In the genomic region with DNA sequence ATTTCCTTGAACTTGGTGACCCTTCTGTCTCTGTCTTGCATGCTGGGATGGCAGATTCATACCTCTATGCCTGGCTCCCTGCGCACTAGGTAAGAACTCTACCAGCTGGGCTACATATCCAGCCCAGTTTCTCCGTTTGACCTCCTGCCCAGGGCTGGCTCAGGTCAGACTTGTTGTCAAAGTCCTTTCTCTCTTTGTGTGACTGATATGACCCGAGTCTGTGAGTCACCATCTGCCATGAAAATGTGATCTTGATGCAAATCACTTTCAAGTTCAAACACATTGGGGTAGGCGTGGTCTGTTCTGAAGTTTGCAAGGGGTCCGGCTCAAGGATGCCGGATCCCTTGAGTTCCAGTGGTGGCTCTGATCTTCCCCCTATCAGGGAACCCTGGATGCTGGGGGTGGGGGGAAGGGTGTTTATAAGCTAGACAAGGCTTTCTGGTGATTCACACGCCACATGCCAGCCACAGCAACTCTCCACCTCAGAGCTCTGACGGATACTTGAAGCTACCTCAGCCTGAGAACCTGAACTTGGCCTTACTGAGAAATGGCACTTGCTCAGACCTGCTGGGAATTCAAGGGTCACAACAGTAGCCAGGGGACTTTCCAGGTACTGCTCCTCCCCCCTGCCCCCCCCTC, we compare ENCODE assay signal across 41 mouse cellular contexts. TPM values are rescaled to one million over a fixed set of nuclear protein-coding genes. Genes with fewer than 3 reads are reported as not detected.
A peak's percentile ranks its signal among the peaks of the same experiment; 100 is the strongest.
DNase-seq lines count a peak whose midpoint lies in the region; ATAC-seq and TF ChIP-seq lines count a peak whose summit lies in the region.
"Had no signal": no experiment of that assay in that cellular context is flagged by ENCODE, and none has a peak within 500 bp of the region (broad histone marks: within the 10 kb centered on the region; RNA-seq: fewer than 3 reads in every experiment).

No protein-coding gene starts in this region.

- H3K4me1 ChIP-seq in liver, adult 2 months (ENCODE audit: control insufficient read depth, insufficient read depth, low read length), result peaks cover under 1% of the 10 kb centered on the region; the same call in 1 of the 2 replicates
- H3K4me1 ChIP-seq in liver, embryonic 12.5 days, result peaks cover 52% of the 10 kb centered on the region
- H3K4me1 ChIP-seq in kidney, embryonic 16.5 days (ENCODE audit: insufficient read depth, low read length), result peaks cover 22% of the 10 kb centered on the region
- H3K4me1 ChIP-seq: midbrain, embryonic 15.5 days had no signal

- DNase-seq in adrenal gland, adult (ENCODE audit: inconsistent age in 2 of 2, low spot score in 1 of 2), result peak; percentile 36 to 84
- DNase-seq in adrenal gland, postnatal 4 days (ENCODE audit: low spot score in 2 of 2), result no peak
- peak; percentile 63 for DNase-seq in liver, adult 2 months (ENCODE audit: extremely low read depth, low read depth, low spot score)
- DNase-seq in urinary bladder, postnatal 36 days (ENCODE audit: low spot score in 2 of 2), result peak; percentile 30 to 42
- DNase-seq in urinary bladder, adult 2 months (ENCODE audit: low spot score), result no peak
- no peak for DNase-seq in layer of hippocampus, adult 11-12 months (ENCODE audit: low spot score)
- DNase-seq: cerebellum, adult 18-20 months; cerebellum, postnatal 14 days; gastrocnemius, adult 2 months; gastrocnemius, postnatal 36 days; heart, adult 18-20 months; heart, postnatal 36 days; kidney, adult 9 months; kidney, postnatal 14 days; left cerebral cortex, postnatal 4 days; lung, adult 2 months; lung, postnatal 10 days; retina, postnatal 1 day; right cerebral cortex, postnatal 14 days; thymus, postnatal 4 days had no signal

- no peak overlapping the region for H3K4me2 ChIP-seq in liver, embryonic 12.5 days
- no peak overlapping the region for H3K4me2 ChIP-seq in kidney, embryonic 16.5 days (replicated peaks; ENCODE audit: low read depth, low read length)
- H3K4me2 ChIP-seq: heart, embryonic 11.5 days; hindbrain, embryonic 12.5 days; midbrain, embryonic 15.5 days; neural tube, embryonic 15.5 days had no signal

- H3K9ac ChIP-seq in liver, adult 2 months (ENCODE audit: low read depth, low read length), result no peak overlapping the region
- no peak overlapping the region for H3K9ac ChIP-seq in liver, embryonic 12.5 days
- no peak overlapping the region for H3K9ac ChIP-seq in kidney, embryonic 16.5 days (replicated peaks; ENCODE audit: low read length)
- H3K9ac ChIP-seq: hindbrain, embryonic 12.5 days; liver, embryonic 14.5 days; midbrain, embryonic 15.5 days; neural tube, embryonic 15.5 days had no signal

- H3K27ac ChIP-seq in liver, adult 2 months (replicated peaks; ENCODE audit: insufficient read depth, low read depth, low read length), result no peak overlapping the region
- H3K27ac ChIP-seq in liver, embryonic 12.5 days, result no peak overlapping the region
- no peak overlapping the region for H3K27ac ChIP-seq in kidney, embryonic 16.5 days (ENCODE audit: low read length)
- H3K27ac ChIP-seq: gastrocnemius, adult 2 months; hindbrain, embryonic 12.5 days; hindbrain, postnatal 0 days; layer of hippocampus, adult 2 months; left cerebral cortex, adult 2 months; liver, embryonic 14.5 days; macrophage; midbrain, embryonic 15.5 days; neural tube, embryonic 15.5 days had no signal

- no peaks in the 10 kb centered on the region for H3K79me2 ChIP-seq in liver, adult 2 months (ENCODE audit: control insufficient read depth, insufficient read depth, low read length)

- no peaks in the 10 kb centered on the region for H3K27me3 ChIP-seq in liver, adult 2 months (ENCODE audit: control insufficient read depth, insufficient read depth, low read length)
- H3K27me3 ChIP-seq in liver, embryonic 12.5 days (replicated peaks), result 0 out of 2 replicates have a peak, but pooled peaks cover 13% of the 10 kb centered on the region
- no peaks in the 10 kb centered on the region for H3K27me3 ChIP-seq in kidney, embryonic 16.5 days (ENCODE audit: insufficient read depth, low read length)
- H3K27me3 ChIP-seq: hindbrain, embryonic 12.5 days; midbrain, embryonic 15.5 days; neural tube, embryonic 15.5 days had no signal

- no peak for TF ChIP-seq CTCF in liver, adult 2 months (IDR thresholded peaks at IDR 0.05; ENCODE audit: low read depth, low read length)

- 77% methylated on average over 8 of the region's 8 CpGs for WGBS in liver, adult 2 months
- 72% methylated on average over 8 of the region's 8 CpGs for WGBS in liver, embryonic 12.5 days (ENCODE audit: insufficient replicate concordance)
- WGBS in kidney, embryonic 16.5 days, result 82% methylated on average over 8 of the region's 8 CpGs

- ATAC-seq in liver, embryonic 12.5 days, result no peak
- no peak for ATAC-seq in kidney, embryonic 16.5 days (ENCODE audit: low FRiP score, low TSS enrichment)
- ATAC-seq: forebrain, embryonic 16.5 days; hindbrain, postnatal 0 days; intestine, embryonic 16.5 days; midbrain, embryonic 15.5 days had no signal

- TF ChIP-seq POLR2A in liver, adult 2 months (IDR thresholded peaks at IDR 0.05; ENCODE audit: extremely low read depth, insufficient read depth, low read length), result no peak

- no peak overlapping the region for H3K4me3 ChIP-seq in liver, adult 2 months (ENCODE audit: insufficient read depth, low read depth, low read length)
- no peak overlapping the region for H3K4me3 ChIP-seq in liver, embryonic 12.5 days
- H3K4me3 ChIP-seq in kidney, embryonic 16.5 days (ENCODE audit: low read length), result no peak overlapping the region
- H3K4me3 ChIP-seq: erythroblast, embryonic 14.5 days; gastrocnemius, adult 2 months; hindbrain, embryonic 12.5 days; layer of hippocampus, adult 2 months; left cerebral cortex, adult 2 months; midbrain, embryonic 15.5 days; neural tube, embryonic 15.5 days had no signal

- no peaks in the 10 kb centered on the region for H3K9me3 ChIP-seq in liver, embryonic 12.5 days (replicated peaks)
- H3K9me3 ChIP-seq in kidney, embryonic 16.5 days (ENCODE audit: low read length), result no peaks in the 10 kb centered on the region
- H3K9me3 ChIP-seq: midbrain, embryonic 15.5 days; neural tube, embryonic 15.5 days had no signal

- no peaks in the 10 kb centered on the region for H3K36me3 ChIP-seq in liver, adult 2 months (ENCODE audit: control insufficient read depth, insufficient read depth, low read length)
- no peaks in the 10 kb centered on the region for H3K36me3 ChIP-seq in liver, embryonic 12.5 days
- no peaks in the 10 kb centered on the region for H3K36me3 ChIP-seq in kidney, embryonic 16.5 days (ENCODE audit: insufficient read depth, low read length)
- H3K36me3 ChIP-seq: hindbrain, embryonic 12.5 days; midbrain, embryonic 15.5 days; neural tube, embryonic 15.5 days had no signal

RNA-seq across cellular contexts. Expression of a gene that starts 10.0 kb away (rescaled TPM):
- total RNA-seq in adrenal gland, postnatal 4 days (2021), result under 1 TPM; 0.11 TPM
- total RNA-seq in liver, adult 2 months (2014; rRNA removed), result 0.09 and 0.47 TPM in 2 replicates
- polyA plus RNA-seq in liver, adult 2 months (2012; rRNA removed), result 0.10 and 0.11 TPM in 2 replicates
- polyA plus RNA-seq in liver, embryonic 12.5 days (2016; fragmentation: Nextera tagmentation; extraction: Ambion mirVana), result 0.17 and 0.25 TPM in 2 replicates
- 0.14 and 0.29 TPM in 2 replicates for polyA plus RNA-seq in urinary bladder, adult 2 months (2012; rRNA removed)
- 0.17 and 0.63 TPM in 2 replicates for polyA plus RNA-seq in kidney, embryonic 16.5 days (2015; fragmentation: Nextera tagmentation; extraction: Ambion mirVana)
- total RNA-seq: gastrocnemius, postnatal 36 days; heart, postnatal 36 days had no signal
- polyA plus RNA-seq: erythroblast, embryonic 14.5 days; heart, embryonic 11.5 days had no signal

RNA-seq across cellular contexts. Expression of a gene that starts 18.6 kb away (rescaled TPM):
- total RNA-seq in adrenal gland, postnatal 4 days (2021), result under 1 TPM; 0.59 to 0.67 TPM
- not detected in 2 replicates for total RNA-seq in liver, adult 2 months (2014; rRNA removed)
- polyA plus RNA-seq in liver, adult 2 months (2012; rRNA removed), result not detected in 2 replicates
- polyA plus RNA-seq in liver, embryonic 12.5 days (2016; fragmentation: Nextera tagmentation; extraction: Ambion mirVana), result 0.51 and 0.73 TPM in 2 replicates
- polyA plus RNA-seq in urinary bladder, adult 2 months (2012; rRNA removed), result not detected in 2 replicates
- polyA plus RNA-seq in kidney, embryonic 16.5 days (2015; fragmentation: Nextera tagmentation; extraction: Ambion mirVana), result 0.21 and 0.28 TPM in 2 replicates
- total RNA-seq: gastrocnemius, adult 2 months; gastrocnemius, postnatal 36 days; heart, adult 18-20 months; hindbrain, postnatal 0 days; layer of hippocampus, adult 2 months; layer of hippocampus, postnatal 14 days; left cerebral cortex, adult 2 months; left cerebral cortex, postnatal 4 days; megakaryocyte-erythroid progenitor cell, adult 5-6 weeks had no signal
- polyA plus RNA-seq: cortical plate, adult 2 months; embryonic facial prominence, embryonic 14.5 days; forebrain, embryonic 16.5 days; heart, embryonic 11.5 days; hindbrain, embryonic 12.5 days; hindbrain, postnatal 0 days; intestine, embryonic 16.5 days; macrophage; neural tube, embryonic 15.5 days; small intestine, adult 2 months; stomach, embryonic 14.5 days; thymus, postnatal 0 days had no signal

RNA-seq across cellular contexts. Expression of a gene that starts 26.7 kb away (rescaled TPM):
- 10 to 100 TPM; 79.8 to 86.5 TPM for total RNA-seq in adrenal gland, postnatal 4 days (2021)
- total RNA-seq in liver, adult 2 months (2014; rRNA removed), result 22.3 and 24.0 TPM in 2 replicates
- 17.9 and 18.9 TPM in 2 replicates for polyA plus RNA-seq in liver, adult 2 months (2012; rRNA removed)
- 87.0 and 92.4 TPM in 2 replicates for polyA plus RNA-seq in liver, embryonic 12.5 days (2016; fragmentation: Nextera tagmentation; extraction: Ambion mirVana)
- polyA plus RNA-seq in urinary bladder, adult 2 months (2012; rRNA removed), result 37.8 and 41.6 TPM in 2 replicates
- polyA plus RNA-seq in kidney, embryonic 16.5 days (2015; fragmentation: Nextera tagmentation; extraction: Ambion mirVana), result 89.5 and 92.1 TPM in 2 replicates

Comparison
In these comparisons a context has a peak if more than half of its experiments do, and no peak if none do; other contexts are left out.
1. DNase-seq: peak in adrenal gland, adult (2 of 2), liver, adult 2 months (single experiment) and urinary bladder, postnatal 36 days (2 of 2); none in adrenal gland, postnatal 4 days (0 of 2), urinary bladder, adult 2 months (single experiment) and layer of hippocampus, adult 11-12 months (single experiment).